Mouse (Mus musculus) effector memory CD4-positive, alpha-beta T cell, adult 7 months (primary cell): Measurements from ENCODE around the gene Ccdc103. TPM values are rescaled to one million over a fixed set of nuclear protein-coding genes. Genes with fewer than 3 reads are reported as not detected.

ENCODE experiments used
- polyA plus RNA-seq: library from polyadenylated mRNA; unstranded; fragments of 100-300 nt; shearing (Covaris generic); gene quantifications from one replicate; pipeline ENCODE4 v1.2.1, GENCODE M21; 2017

The Ccdc103 gene
- not detected for polyA plus RNA-seq

DNA sequence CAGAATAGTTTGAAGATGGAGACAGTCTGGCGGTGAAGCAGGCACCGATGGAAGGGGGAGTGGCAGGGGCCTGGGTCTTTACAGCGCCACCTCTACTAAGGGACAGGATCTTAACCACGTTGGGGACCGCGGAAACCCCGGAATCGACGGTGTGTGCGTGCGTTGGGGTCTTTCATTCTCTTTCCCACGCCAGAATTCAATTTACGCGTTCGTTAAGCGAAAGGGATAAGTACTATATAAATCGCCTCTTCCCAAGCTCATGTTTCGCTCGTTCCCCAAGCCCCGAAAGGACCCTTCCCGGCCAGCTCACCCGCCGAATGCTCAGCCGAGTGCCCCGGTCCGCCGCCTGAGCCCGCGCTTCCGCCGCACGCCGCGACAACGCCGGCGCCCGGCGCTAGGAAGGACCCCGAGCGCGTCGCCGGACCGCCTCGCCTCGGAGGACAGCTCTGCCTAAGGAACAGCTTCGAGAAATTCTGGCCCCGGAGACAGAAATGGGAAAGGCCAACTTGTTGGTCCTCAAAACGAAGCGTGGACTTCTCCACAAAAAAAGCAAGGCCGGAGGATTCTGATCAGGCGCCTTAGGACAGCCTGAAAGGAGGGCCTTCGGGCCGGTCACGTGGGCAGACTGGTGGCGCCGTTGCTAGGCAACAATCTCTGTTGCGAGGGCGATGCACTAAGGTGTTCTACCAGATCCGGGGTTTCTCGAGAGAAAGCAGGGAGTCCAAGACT lies at the start of gene Ccdc103, which contains the start of gene Eftud2:
Gene Ccdc103 (plus strand): TSS at position 620 of the 729 bp plus-strand sequence.
Gene Eftud2 (minus strand): TSS at position 401 of the 729 bp plus-strand sequence.

DNA sequence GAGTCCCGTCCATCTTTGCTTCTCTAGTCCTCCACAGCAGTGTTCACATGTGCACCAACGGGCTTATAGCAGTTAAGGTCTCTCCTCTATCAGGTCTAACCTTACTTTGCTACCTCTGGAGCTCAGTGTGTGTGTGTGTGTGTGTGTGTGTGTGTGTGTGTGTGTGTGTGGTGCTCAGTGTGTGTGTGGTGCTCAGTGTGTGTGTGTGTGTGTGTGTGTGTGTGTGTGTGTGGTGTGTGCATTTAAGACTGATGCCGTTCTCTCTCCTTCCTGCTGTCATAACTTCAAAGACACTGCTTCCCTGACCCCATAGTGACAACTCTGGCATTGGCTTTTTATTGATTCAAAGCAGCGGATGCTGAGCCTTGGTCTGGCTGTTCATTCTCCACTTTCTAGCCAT lies 45.5 kb upstream of the Ccdc103 start, which contains the start of gene Higd1b:
Gene Higd1b (plus strand): TSS at position 301 of the 400 bp plus-strand sequence.

DNA sequence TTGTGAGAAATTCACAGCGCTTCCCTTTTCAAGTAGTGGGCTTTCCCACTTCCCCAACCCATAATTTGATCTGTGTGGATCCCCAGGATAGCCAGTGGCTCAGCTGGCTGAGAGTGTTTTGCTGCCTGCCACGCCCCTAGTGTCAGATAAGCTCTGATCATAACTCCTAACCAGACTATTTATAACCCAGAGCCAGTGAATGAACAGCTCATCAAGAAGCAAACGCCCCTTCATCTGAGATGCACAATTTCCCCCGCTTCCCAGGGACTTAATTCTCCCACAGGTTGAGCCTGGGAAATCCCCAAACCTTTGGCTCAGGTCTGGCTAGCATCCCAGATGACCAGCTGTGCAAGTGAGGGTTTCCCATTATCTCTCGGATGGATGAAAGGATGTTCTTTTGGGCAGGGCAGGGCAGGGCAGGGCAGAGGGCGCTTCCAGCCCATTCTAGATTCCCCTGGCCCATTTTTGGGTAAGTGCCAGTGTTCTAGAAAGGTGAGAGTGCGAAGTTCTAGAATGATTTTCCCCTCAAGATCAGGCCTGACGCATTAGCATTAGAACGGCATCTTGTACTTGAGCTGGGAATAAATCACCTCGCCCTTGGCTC lies 3.7 kb downstream of the Ccdc103 start, which contains the start of gene Fam187a:
Gene Fam187a (plus strand): TSS at position 554 of the 604 bp plus-strand sequence.

DNA sequence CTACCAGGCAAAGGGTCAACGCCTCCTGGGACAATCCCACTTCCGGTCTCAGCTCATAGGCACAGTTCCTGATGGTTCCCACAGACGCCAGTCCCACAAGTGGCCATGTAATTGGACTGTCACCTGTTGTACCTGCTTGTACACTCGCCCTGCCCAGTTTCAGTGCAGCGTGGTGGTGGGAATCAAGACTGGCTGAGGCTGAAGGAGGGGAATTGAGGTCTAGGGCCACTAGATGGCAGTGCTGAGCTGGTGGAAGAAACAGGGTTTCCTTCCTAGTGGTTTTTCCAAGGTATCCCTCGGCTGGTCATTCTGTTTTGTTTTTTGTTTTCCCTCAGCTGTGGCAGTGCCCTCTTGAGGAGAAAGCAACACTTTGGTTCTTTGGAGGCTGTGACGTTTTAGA lies 19.8 kb downstream of the Ccdc103 start, which contains the start of gene Gfap:
Gene Gfap (minus strand): TSS at position 150 of the 400 bp plus-strand sequence.

DNA sequence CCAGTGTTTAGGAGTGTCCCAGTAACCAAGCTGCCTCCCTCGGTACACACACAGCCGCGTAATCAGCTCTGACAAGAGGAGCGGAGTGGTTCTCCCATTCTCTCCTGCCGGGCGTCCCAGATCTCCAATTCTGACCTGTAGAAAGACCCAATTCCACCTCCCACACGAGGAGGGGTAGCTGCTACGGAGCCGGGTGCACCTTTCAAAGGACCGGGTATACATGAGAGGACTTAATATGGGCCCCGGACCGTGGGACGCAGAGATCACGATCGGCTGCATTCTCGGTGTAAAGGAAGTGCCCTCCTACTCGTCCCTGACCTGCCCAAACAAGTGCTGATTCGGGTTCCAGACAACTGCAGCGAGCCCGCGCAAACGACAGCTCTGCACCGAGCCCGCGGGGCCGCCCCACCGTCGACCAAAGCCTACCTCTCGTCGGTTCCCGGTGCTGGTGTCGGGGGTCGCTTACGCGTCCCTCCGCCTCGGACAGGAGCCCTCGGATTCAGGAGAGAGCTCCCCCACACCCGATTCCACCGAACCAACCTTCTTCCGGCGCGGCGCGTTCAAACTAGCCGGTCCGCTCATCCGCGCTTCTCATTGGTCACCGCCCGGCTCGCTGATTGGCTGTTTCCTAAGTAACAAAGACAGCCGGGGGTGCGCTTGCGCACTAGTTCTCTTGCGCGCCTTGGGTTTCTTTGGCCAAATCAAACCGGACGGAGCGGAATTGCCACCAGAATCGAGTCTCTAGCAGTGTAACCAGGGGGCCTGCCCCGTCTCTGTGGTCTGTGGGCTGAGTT lies 43.8 kb downstream of the Ccdc103 start, which contains the start of gene Kif18b:
Gene Kif18b (minus strand): TSS at position 568 of the 794 bp plus-strand sequence.

Other genes starting within 250 kb of the Ccdc103 start
- not detected for gene Meioc, start 217.5 kb upstream of the Ccdc103 start, polyA plus RNA-seq
- gene Ccdc43, start 183.4 kb upstream of the Ccdc103 start, polyA plus RNA-seq: 34.4 TPM
- gene Adam11, start 119.8 kb upstream of the Ccdc103 start, polyA plus RNA-seq: 0.20 TPM
- gene Gjc1, start 61.5 kb upstream of the Ccdc103 start, polyA plus RNA-seq: 0.20 TPM
- not detected for gene Higd1b, start 45.4 kb upstream of the Ccdc103 start, polyA plus RNA-seq
- 122 TPM for gene Eftud2, start 219 bp upstream of the Ccdc103 start, polyA plus RNA-seq
- gene Fam187a, start 4.0 kb downstream of the Ccdc103 start, polyA plus RNA-seq: not detected
- not detected for gene Gfap, start 19.7 kb downstream of the Ccdc103 start, polyA plus RNA-seq
- 0.89 TPM for gene Kif18b, start 43.9 kb downstream of the Ccdc103 start, polyA plus RNA-seq
- not detected for gene C1ql1, start 65.5 kb downstream of the Ccdc103 start, polyA plus RNA-seq
- 72.9 TPM for gene Nmt1, start 147.0 kb downstream of the Ccdc103 start, polyA plus RNA-seq
- 8.9 TPM for gene Dcakd, start 147.1 kb downstream of the Ccdc103 start, polyA plus RNA-seq
- gene Plcd3, start 220.5 kb downstream of the Ccdc103 start, polyA plus RNA-seq: 2.5 TPM
- 44.4 TPM for gene Acbd4, start 220.5 kb downstream of the Ccdc103 start, polyA plus RNA-seq
- 8.9 TPM for gene Hexim1, start 235.0 kb downstream of the Ccdc103 start, polyA plus RNA-seq